Mouse (Mus musculus) liver, postnatal 0 days (tissue): ENCODE results near the gene Krt83.

ENCODE experiments used
- CTCF ChIP-seq: sonication (generic); IDR thresholded peaks from 2 replicates; pipeline ENCODE4 v1.5.1; 2016; ENCODE audit warnings: antibody characterized with exemption, low read depth
- EP300 ChIP-seq: IDR thresholded peaks from 2 replicates; pipeline ENCODE4 v1.6.1; 2016; ENCODE audit warnings: antibody characterized with exemption, low read depth, mild to moderate bottlenecking

DNA sequence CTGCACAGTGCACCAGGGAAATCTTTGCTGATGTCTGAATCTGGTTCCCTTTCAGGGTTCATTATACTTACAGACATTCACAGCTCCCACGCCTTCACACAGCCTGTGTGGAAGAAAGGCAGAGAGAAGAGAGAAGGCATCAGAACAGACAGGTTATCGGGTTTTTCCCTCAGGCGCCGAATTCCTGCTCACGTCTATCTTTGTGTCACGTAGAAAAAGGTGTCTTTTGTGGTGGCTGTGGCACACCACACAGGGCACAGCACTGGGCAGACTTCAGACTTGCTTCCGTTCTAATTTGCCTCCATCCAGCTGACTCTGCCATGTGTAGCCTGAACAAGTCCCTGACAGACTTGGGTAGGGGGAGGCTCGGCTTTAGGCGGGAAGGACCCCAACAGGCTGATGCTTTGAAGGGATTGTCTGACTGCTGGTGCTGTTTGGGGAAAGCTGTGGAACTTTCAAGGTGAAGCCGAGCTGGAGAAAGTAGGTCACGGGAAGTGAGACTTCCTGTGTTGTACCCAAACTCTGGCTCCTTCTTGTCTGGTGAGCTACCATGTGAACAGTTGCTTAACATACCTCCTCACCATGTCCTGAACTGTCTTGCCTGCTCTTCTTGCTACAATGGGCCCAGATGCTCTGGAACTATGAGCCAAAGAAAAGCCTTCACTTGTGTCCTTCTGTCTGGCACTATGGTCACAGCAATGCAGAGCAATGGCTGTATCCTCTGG is 5.2 kb downstream of the Krt83 start:
- TF ChIP-seq CTCF (no peak), EP300 (no peak)
